Mouse (Mus musculus): ENCODE data around the gene Acot11. TPM values are rescaled to one million over a fixed set of nuclear protein-coding genes. Genes with fewer than 3 reads are reported as not detected.

The Acot11 gene
- polyA plus RNA-seq, 1 experiment from 2014 or later: 10.7 TPM

GRCm38 (mm10) chr4:106830545-106831112 lies 25.8 kb upstream of the Acot11 start:
- peak overlapping the region; percentile 87 for H3K27ac ChIP-seq
- 70% methylated on average over 6 of the region's 6 CpGs for WGBS
- H3K36me3 ChIP-seq: no peaks in the 10 kb centered on the region
- no peaks in the 10 kb centered on the region for H3K9me3 ChIP-seq (replicated peaks)
- H3K4me1 ChIP-seq: peaks cover 63% of the 10 kb centered on the region
- no peaks in the 10 kb centered on the region for H3K27me3 ChIP-seq (ENCODE audit: low read depth, poor library complexity, severe bottlenecking)
- H3K4me3 ChIP-seq: no peak overlapping the region
- DNase-seq (ENCODE audit: low spot score): no peak

- WGBS: under 1% methylated on average over 42 of the region's 42 CpGs
- Histone ChIP-seq H3K36me3 (no peaks in the 10 kb centered on the region), H3K27me3 (ENCODE audit: low read depth, poor library complexity, severe bottlenecking) (no peaks in the 10 kb centered on the region), H3K4me1 (peaks cover 74% of the 10 kb centered on the region), H3K4me3 (peak overlapping the region; percentile 46), H3K27ac (peak overlapping the region; percentile 87), H3K9me3 (replicated peaks) (no peaks in the 10 kb centered on the region)
- peak; percentile 86 for DNase-seq (ENCODE audit: low spot score)
Observed at GRCm38 (mm10) chr4:106827738-106828361, 23.1 kb upstream of the Acot11 start.

- H3K36me3 ChIP-seq: no peaks in the 10 kb centered on the region
- H3K27me3 ChIP-seq (ENCODE audit: low read depth, poor library complexity, severe bottlenecking): no peaks in the 10 kb centered on the region
- H3K9me3 ChIP-seq (replicated peaks): no peaks in the 10 kb centered on the region
- WGBS: 82% methylated on average over 5 of the region's 5 CpGs
- no peak overlapping the region for H3K4me3 ChIP-seq
- no peak for DNase-seq (ENCODE audit: low spot score)
- peaks cover 58% of the 10 kb centered on the region for H3K4me1 ChIP-seq
- H3K27ac ChIP-seq: peak overlapping the region; percentile 87
Observed at GRCm38 (mm10) chr4:106825229-106825628, 20.4 kb upstream of the Acot11 start.

GRCm38 (mm10) chr4:106819404-106819803 lies 14.6 kb upstream of the Acot11 start:
- H3K9me3 ChIP-seq (replicated peaks): no peaks in the 10 kb centered on the region
- no peak for DNase-seq (ENCODE audit: low spot score)

GRCm38 (mm10) chr4:106818332-106818731 lies 13.5 kb upstream of the Acot11 start:
- Histone ChIP-seq H3K4me1 (peaks cover 34% of the 10 kb centered on the region), H3K27me3 (ENCODE audit: low read depth, poor library complexity, severe bottlenecking) (no peaks in the 10 kb centered on the region), H3K4me3 (no peak overlapping the region), H3K27ac (peak overlapping the region; percentile 12), H3K36me3 (no peaks in the 10 kb centered on the region), H3K9me3 (replicated peaks) (no peaks in the 10 kb centered on the region)
- 83% methylated on average over 6 of the region's 6 CpGs for WGBS
- DNase-seq (ENCODE audit: low spot score): no peak

More at GRCm38 (mm10) chr4:106819404-106819803, 14.6 kb upstream of the Acot11 start:
- no peaks in the 10 kb centered on the region for H3K27me3 ChIP-seq (ENCODE audit: low read depth, poor library complexity, severe bottlenecking)
- H3K27ac ChIP-seq: no peak overlapping the region
- no peaks in the 10 kb centered on the region for H3K36me3 ChIP-seq
- H3K4me3 ChIP-seq: no peak overlapping the region
- peaks cover 29% of the 10 kb centered on the region for H3K4me1 ChIP-seq

- WGBS: 94% methylated on average over 4 of the region's 4 CpGs
- DNase-seq (ENCODE audit: low spot score): no peak
- no peaks in the 10 kb centered on the region for H3K36me3 ChIP-seq
- no peaks in the 10 kb centered on the region for H3K27me3 ChIP-seq (ENCODE audit: low read depth, poor library complexity, severe bottlenecking)
- peaks cover 44% of the 10 kb centered on the region for H3K4me1 ChIP-seq
- H3K9me3 ChIP-seq (replicated peaks): no peaks in the 10 kb centered on the region
- no peak overlapping the region for H3K4me3 ChIP-seq
- H3K27ac ChIP-seq: peak overlapping the region; percentile 63
Observed at GRCm38 (mm10) chr4:106817017-106817416, 12.2 kb upstream of the Acot11 start.

GRCm38 (mm10) chr4:106815396-106816324 lies 10.9 kb upstream of the Acot11 start:
- Histone ChIP-seq H3K9me3 (replicated peaks) (no peaks in the 10 kb centered on the region), H3K27me3 (ENCODE audit: low read depth, poor library complexity, severe bottlenecking) (no peaks in the 10 kb centered on the region), H3K4me1 (peaks cover 56% of the 10 kb centered on the region), H3K36me3 (no peaks in the 10 kb centered on the region), H3K4me3 (peak overlapping the region; percentile 14), H3K27ac (peak overlapping the region; percentile 81)
- DNase-seq (ENCODE audit: low spot score): peak; percentile 53
- 44% methylated on average over 25 of the region's 25 CpGs for WGBS

GRCm38 (mm10) chr4:106811162-106811561 lies 6.4 kb upstream of the Acot11 start:
- 90% methylated on average over 8 of the region's 8 CpGs for WGBS

GRCm38 (mm10) chr4:106810039-106810438 lies 5.2 kb upstream of the Acot11 start:
- Histone ChIP-seq H3K27ac (no peak overlapping the region), H3K4me3 (no peak overlapping the region), H3K9me3 (replicated peaks) (no peaks in the 10 kb centered on the region), H3K36me3 (no peaks in the 10 kb centered on the region), H3K4me1 (peaks cover 41% of the 10 kb centered on the region), H3K27me3 (ENCODE audit: low read depth, poor library complexity, severe bottlenecking) (no peaks in the 10 kb centered on the region; the same call in 1 of the 2 replicates)
- DNase-seq (ENCODE audit: low spot score): no peak
- 90% methylated on average over 6 of the region's 6 CpGs for WGBS

More at GRCm38 (mm10) chr4:106811162-106811561, 6.4 kb upstream of the Acot11 start:
- Histone ChIP-seq H3K27ac (peak overlapping the region; percentile 66), H3K9me3 (replicated peaks) (no peaks in the 10 kb centered on the region), H3K36me3 (no peaks in the 10 kb centered on the region), H3K4me3 (no peak overlapping the region), H3K27me3 (ENCODE audit: low read depth, poor library complexity, severe bottlenecking) (no peaks in the 10 kb centered on the region), H3K4me1 (peaks cover 41% of the 10 kb centered on the region)
- DNase-seq (ENCODE audit: low spot score): no peak

GRCm38 (mm10) chr4:106807287-106807686 lies 2.5 kb upstream of the Acot11 start:
- Histone ChIP-seq H3K36me3 (no peaks in the 10 kb centered on the region), H3K9me3 (replicated peaks) (no peaks in the 10 kb centered on the region), H3K27ac (no peak overlapping the region), H3K4me3 (no peak overlapping the region), H3K27me3 (ENCODE audit: low read depth, poor library complexity, severe bottlenecking) (no peaks in the 10 kb centered on the region; the same call in 1 of the 2 replicates), H3K4me1 (peaks cover 47% of the 10 kb centered on the region)
- 82% methylated on average over 3 of the region's 3 CpGs for WGBS
- DNase-seq (ENCODE audit: low spot score): no peak

GRCm38 (mm10) chr4:106805890-106806289 lies 1.1 kb upstream of the Acot11 start:
- Histone ChIP-seq H3K4me3 (no peak overlapping the region), H3K27me3 (ENCODE audit: low read depth, poor library complexity, severe bottlenecking) (no peaks in the 10 kb centered on the region; the same call in 1 of the 2 replicates), H3K36me3 (no peaks in the 10 kb centered on the region), H3K4me1 (peaks cover 33% of the 10 kb centered on the region), H3K27ac (peak overlapping the region; percentile 22; the same call in 1 of the 2 replicates), H3K9me3 (replicated peaks) (no peaks in the 10 kb centered on the region)
- DNase-seq (ENCODE audit: low spot score): no peak
- WGBS: 51% methylated on average over 2 of the region's 2 CpGs

GRCm38 (mm10) chr4:106804201-106804909 lies 443 bp downstream of the Acot11 start:
- Histone ChIP-seq H3K36me3 (no peaks in the 10 kb centered on the region), H3K9me3 (replicated peaks) (no peaks in the 10 kb centered on the region), H3K27me3 (ENCODE audit: low read depth, poor library complexity, severe bottlenecking) (no peaks in the 10 kb centered on the region; the same call in 1 of the 2 replicates), H3K27ac (peak overlapping the region; percentile 78), H3K4me1 (peaks cover 45% of the 10 kb centered on the region), H3K4me3 (peak overlapping the region; percentile 44)
- DNase-seq (ENCODE audit: low spot score): no peak
- WGBS: 38% methylated on average over 16 of the region's 16 CpGs
